Mouse (Mus musculus): ENCODE measurements at regions not wholly inside any gene's neighbourhood (a gene's known extent, or its start where the extent isn't known, plus 50 kb on each side); places are given as distances from the start of the nearest gene placed in this dataset. TPM values are rescaled to one million over a fixed set of nuclear protein-coding genes. Genes with fewer than 3 reads are reported as not detected.

DNA sequence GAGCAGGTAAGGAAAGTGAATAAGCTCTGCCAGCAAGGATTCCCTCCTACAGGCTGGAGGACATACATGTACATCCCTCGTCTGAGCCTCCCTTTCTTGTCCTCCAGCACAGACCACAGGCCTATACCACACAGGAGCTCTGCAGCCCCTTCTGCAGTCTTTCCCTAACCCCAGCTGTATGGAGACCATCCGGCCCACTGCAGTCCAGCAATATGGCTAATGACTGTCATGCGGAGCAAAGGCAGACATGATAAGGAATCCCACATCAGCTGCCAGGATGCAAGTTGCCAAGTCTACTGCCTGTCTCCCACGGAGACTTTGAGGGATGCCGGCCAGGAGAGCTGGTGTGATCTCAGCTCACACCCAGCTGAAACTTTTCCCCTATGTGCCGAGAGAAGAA is 50.5 kb upstream of the Man2a1 start:
- no peak overlapping the region for H3K4me3 ChIP-seq (replicated peaks; ENCODE audit: low read length)
- no peaks in the 10 kb centered on the region for H3K27me3 ChIP-seq (replicated peaks; ENCODE audit: control insufficient read depth, insufficient read depth, low read length)
- peaks cover 10% of the 10 kb centered on the region for H3K4me1 ChIP-seq (replicated peaks; ENCODE audit: control insufficient read depth, insufficient read depth, low read length)
- ATAC-seq = no peak
- no peak overlapping the region for H3K4me2 ChIP-seq (ENCODE audit: low read length)
- no peak overlapping the region for H3K27ac ChIP-seq (ENCODE audit: low read length)
- no peaks in the 10 kb centered on the region for H3K9me3 ChIP-seq (ENCODE audit: control insufficient read depth, low read length)
- no peaks in the 10 kb centered on the region for H3K36me3 ChIP-seq (ENCODE audit: control insufficient read depth, insufficient read depth)
- no peak overlapping the region for H3K9ac ChIP-seq (replicated peaks; ENCODE audit: low read depth, low read length)
- WGBS = 65% methylated on average over 6 of the region's 6 CpGs

Small RNA genes in the stretch of these regions (microRNA-seq; reads per million reads assigned to microRNA genes)
- gene Mir6420 = not detected
